Mouse (Mus musculus) ES-Bruce4 (cell line): ENCODE measurements around the gene Zfp488.

Experiments used
- CTCF ChIP-seq: IDR thresholded peaks from one replicate; pipeline ENCODE4 v1.8.1; 2011; ENCODE audit warnings: low read depth, low read length
- POLR2A ChIP-seq: IDR thresholded peaks from one replicate; pipeline ENCODE4 v1.8.1; 2011; ENCODE audit warnings: low read length; ENCODE audit not compliant: insufficient read depth

DNA sequence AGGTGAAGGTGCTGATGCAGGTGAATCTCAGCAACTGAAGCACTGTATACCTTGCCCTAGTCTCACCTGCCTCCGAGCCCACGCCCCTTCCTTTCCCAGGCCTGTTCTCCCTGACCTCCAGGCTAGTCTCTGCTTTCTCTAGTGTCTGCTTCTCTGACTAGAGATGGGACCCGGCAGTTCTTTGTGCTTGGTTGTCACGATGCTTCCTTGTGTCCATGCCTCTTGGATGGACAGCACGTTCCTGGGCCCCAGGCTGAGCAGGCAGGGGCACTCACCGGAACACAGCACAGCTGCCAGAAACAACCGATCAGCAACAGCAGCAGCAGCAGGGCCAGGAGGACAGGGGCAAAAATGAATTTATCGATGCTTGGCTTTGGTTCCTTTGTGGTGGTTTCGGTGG, 14.5 kb upstream of the Zfp488 start:
- no peak for TF ChIP-seq POLR2A
- TF ChIP-seq CTCF: no peak
